Mouse (Mus musculus): ENCODE data around the gene Slc16a2. TPM values are rescaled to one million over a fixed set of nuclear protein-coding genes. Genes with fewer than 3 reads are reported as not detected.

Gene Slc16a2
- polyA plus RNA-seq (2012; rRNA removed), result 3.8 and 4.5 TPM in 2 replicates

GRCm38 (mm10) chrX:103821832-103822196, at the start of gene Slc16a2:
Gene Slc16a2 (minus strand): TSS chrX:103821983.

Other genes with a start within 250 kb of the Slc16a2 start
- 0.03 TPM in 1 of 2 replicates, not detected in the other for gene Zcchc13, start 191.4 kb downstream of the Slc16a2 start, polyA plus RNA-seq (2012; rRNA removed)
- gene Rlim, start 159.3 kb upstream of the Slc16a2 start, polyA plus RNA-seq (2012; rRNA removed), result 6.9 and 8.3 TPM in 2 replicates

Measured in liver, embryonic 14 days (tissue).